Mouse (Mus musculus) splenic B cell, adult 2 months (primary cell): ENCODE data around the gene Olfr1500.
"Not testable (repeated sequence)": the region's sequence is repeated elsewhere in the genome, so short reads cannot be mapped to it uniquely, and the experiment has no call there.

Source experiments
- DNase-seq: peaks from one replicate; pipeline ENCODE4 v3.0.0-alpha.2; 2011; ENCODE audit warnings: low read depth, low spot score
- H3K27me3 ChIP-seq: 2 replicates; pipeline ENCODE4 v1.6.1; 2012; ENCODE audit warnings: mild to moderate bottlenecking, low read length, moderate library complexity, mixed read lengths; ENCODE audit not compliant: control insufficient read depth, poor library complexity, insufficient read depth, severe bottlenecking
- H3K36me3 ChIP-seq: 2 replicates; pipeline ENCODE4 v1.6.1; 2012; ENCODE audit warnings: mild to moderate bottlenecking, low read length, moderate library complexity, mixed read lengths; ENCODE audit not compliant: control insufficient read depth, poor library complexity, insufficient read depth, severe bottlenecking

The Olfr1500 gene

GRCm38 (mm10) chr19:13830388-13830787 lies at the start of gene Olfr1500:
TSS of gene Olfr1500 (minus strand) at chr19:13830488.
- DNase-seq: no peak
- H3K36me3 ChIP-seq: no peaks in the 10 kb centered on the region
- H3K27me3 ChIP-seq: no peaks in the 10 kb centered on the region

GRCm38 (mm10) chr19:13861495-13861894 lies 31.2 kb upstream of the Olfr1500 start, which contains the start of gene Olfr1502:
TSS of gene Olfr1502 (plus strand) at chr19:13861795.
- DNase-seq: no peak
- Histone ChIP-seq H3K36me3 (no peaks in the 10 kb centered on the region), H3K27me3 (no peaks in the 10 kb centered on the region)

GRCm38 (mm10) chr19:13850592-13850991 lies 20.3 kb upstream of the Olfr1500 start, which contains the start of gene Olfr1501:
TSS of gene Olfr1501 (minus strand) at chr19:13850692.
- H3K27me3 ChIP-seq, DNase-seq, H3K36me3 ChIP-seq: not testable (repeated sequence)

- H3K36me3 ChIP-seq: no peaks in the 10 kb centered on the region
- H3K27me3 ChIP-seq: no peaks in the 10 kb centered on the region
- no peak for DNase-seq
These were observed 1.8 kb downstream of the Olfr1500 start for GRCm38 (mm10) chr19:13828447-13828846.

- no peak for DNase-seq
- no peaks in the 10 kb centered on the region for H3K27me3 ChIP-seq
- H3K36me3 ChIP-seq: no peaks in the 10 kb centered on the region
These were observed 9.4 kb downstream of the Olfr1500 start for GRCm38 (mm10) chr19:13820847-13821246.

- H3K36me3 ChIP-seq: no peaks in the 10 kb centered on the region
- no peaks in the 10 kb centered on the region for H3K27me3 ChIP-seq
- no peak for DNase-seq
These were observed 10.9 kb downstream of the Olfr1500 start, which contains the start of gene Olfr1499 for GRCm38 (mm10) chr19:13819347-13819746. TSS of gene Olfr1499 (minus strand) at chr19:13819447.

GRCm38 (mm10) chr19:13818827-13819226 lies 11.5 kb downstream of the Olfr1500 start:
- DNase-seq: no peak
- Histone ChIP-seq H3K36me3 (no peaks in the 10 kb centered on the region), H3K27me3 (no peaks in the 10 kb centered on the region)

GRCm38 (mm10) chr19:13812823-13813222 lies 17.5 kb downstream of the Olfr1500 start:
- no peaks in the 10 kb centered on the region for H3K27me3 ChIP-seq
- DNase-seq: no peak
- no peaks in the 10 kb centered on the region for H3K36me3 ChIP-seq

- not testable (repeated sequence) for H3K27me3 ChIP-seq, DNase-seq, H3K36me3 ChIP-seq
These were observed 24.8 kb downstream of the Olfr1500 start for GRCm38 (mm10) chr19:13805486-13805885.

- Histone ChIP-seq H3K27me3 (no peaks in the 10 kb centered on the region), H3K36me3 (no peaks in the 10 kb centered on the region)
- DNase-seq: no peak
These were observed 32.2 kb downstream of the Olfr1500 start, which contains the start of gene Olfr1497 for GRCm38 (mm10) chr19:13798102-13798501. TSS of gene Olfr1497 (minus strand) at chr19:13798202.

GRCm38 (mm10) chr19:13777578-13777977 lies 52.7 kb downstream of the Olfr1500 start, which contains the start of gene Olfr1496:
TSS of gene Olfr1496 (plus strand) at chr19:13777878.
- no peak for DNase-seq
- H3K36me3 ChIP-seq: no peaks in the 10 kb centered on the region
- no peaks in the 10 kb centered on the region for H3K27me3 ChIP-seq
